Mouse (Mus musculus) limb, embryonic 12.5 days (tissue): Measurements from ENCODE around the gene Lrrc40. TPM values are rescaled to one million over a fixed set of nuclear protein-coding genes. Genes with fewer than 3 reads are reported as not detected.

ENCODE experiments used
- ATAC-seq: fragments of 200-750 bp; cut with Nextera tagmentation; 2 replicates; pipeline ENCODE4 v1.8.0; 2017; ENCODE audit warnings: low read depth, moderate TSS enrichment; ENCODE audit not compliant: insufficient number of reproducible peaks, insufficient read depth, low FRiP score, low TSS enrichment
- H3K27ac ChIP-seq: fragments of 300-500 bp; sonication (generic); 2 replicates; pipeline ENCODE4 v1.5.1; 2016; ENCODE audit warnings: mild to moderate bottlenecking, moderate library complexity
- H3K27me3 ChIP-seq: fragments of 300-500 bp; sonication (generic); 2 replicates; pipeline ENCODE4 v1.6.1; 2016; ENCODE audit warnings: mild to moderate bottlenecking, moderate library complexity
- H3K36me3 ChIP-seq: fragments of 300-500 bp; sonication (generic); 2 replicates; pipeline ENCODE4 v1.6.1; 2016; ENCODE audit warnings: mild to moderate bottlenecking, moderate library complexity
- H3K4me1 ChIP-seq: fragments of 300-500 bp; sonication (generic); replicated peaks from 2 replicates; pipeline ENCODE4 v1.6.1; 2016
- H3K4me2 ChIP-seq: fragments of 300-500 bp; sonication (generic); 2 replicates; pipeline ENCODE4 v1.6.1; 2016; ENCODE audit warnings: mild to moderate bottlenecking, moderate library complexity
- H3K4me3 ChIP-seq: fragments of 300-500 bp; sonication (generic); replicated peaks from 2 replicates; pipeline ENCODE4 v1.5.1; 2016; ENCODE audit warnings: mild to moderate bottlenecking
- H3K9ac ChIP-seq: fragments of 300-500 bp; sonication (generic); replicated peaks from 2 replicates; pipeline ENCODE4 v1.6.1; 2016; ENCODE audit warnings: mild to moderate bottlenecking, moderate library complexity
- H3K9me3 ChIP-seq: fragments of 300-500 bp; sonication (generic); 2 replicates; pipeline ENCODE4 v1.6.1; 2016; ENCODE audit warnings: mild to moderate bottlenecking, moderate library complexity
- WGBS: fragments of 180-500 bp; shearing (Covaris S2); methylation state at CpG from one replicate; pipeline ENCODE4 v1.1.7; 2016; 5-methylcytosine and 5-hydroxymethylcytosine counted together
- polyA plus RNA-seq: library from polyadenylated mRNA; unstranded; fragments of >200 nt; fragmentation: Nextera tagmentation; extraction: Ambion mirVana; gene quantifications from 2 replicates; pipeline ENCODE4 v1.2.1, GENCODE M21; 2016

Lrrc40 gene
- 67.7 and 76.1 TPM in 2 replicates for polyA plus RNA-seq

- H3K4me1 ChIP-seq = peaks cover 22% of the 10 kb centered on the region
- no peaks in the 10 kb centered on the region for H3K27me3 ChIP-seq
- peak within 1 kb of the TSS; percentile 71 for H3K4me2 ChIP-seq
- WGBS = under 1% methylated on average over 55 of the region's 55 CpGs
- no peaks in the 10 kb centered on the region for H3K9me3 ChIP-seq
- peak within 1 kb of the TSS; percentile 75 for H3K9ac ChIP-seq
- peak within 1 kb of the TSS; percentile 89 for H3K27ac ChIP-seq
- no peaks in the 10 kb centered on the region for H3K36me3 ChIP-seq
- peak within 1 kb of the TSS; percentile 61 for H3K4me3 ChIP-seq
- peak; percentile 94 for ATAC-seq
These were observed at the start of gene Lrrc40, which contains the start of gene Srsf11 for GRCm38 (mm10) chr3:158036329-158036988. Gene Lrrc40 (plus strand): TSS chr3:158036662. Gene Srsf11 (minus strand): TSS chr3:158036639.

- H3K9ac ChIP-seq = no peak overlapping the region
- H3K27ac ChIP-seq = no peak overlapping the region
- no peaks in the 10 kb centered on the region for H3K27me3 ChIP-seq
- no peak overlapping the region for H3K4me3 ChIP-seq
- no peak overlapping the region for H3K4me2 ChIP-seq
- ATAC-seq = no peak
- H3K4me1 ChIP-seq = no peaks in the 10 kb centered on the region
- no peaks in the 10 kb centered on the region for H3K9me3 ChIP-seq
- peaks cover 48% of the 10 kb centered on the region for H3K36me3 ChIP-seq
These were observed 43.1 kb upstream of the Lrrc40 start for GRCm38 (mm10) chr3:157993322-157993721.

GRCm38 (mm10) chr3:157995726-157996125 lies 40.7 kb upstream of the Lrrc40 start:
- H3K36me3 ChIP-seq = peaks cover 39% of the 10 kb centered on the region
- H3K27ac ChIP-seq = no peak overlapping the region
- no peak overlapping the region for H3K9ac ChIP-seq
- H3K4me2 ChIP-seq = no peak overlapping the region
- H3K4me3 ChIP-seq = no peak overlapping the region
- ATAC-seq = no peak
- H3K27me3 ChIP-seq = no peaks in the 10 kb centered on the region
- H3K9me3 ChIP-seq = no peaks in the 10 kb centered on the region
- 85% methylated on average over 2 of the region's 2 CpGs for WGBS
- H3K4me1 ChIP-seq = no peaks in the 10 kb centered on the region

- no peak overlapping the region for H3K9ac ChIP-seq
- peaks cover 54% of the 10 kb centered on the region for H3K36me3 ChIP-seq
These were observed 37.6 kb upstream of the Lrrc40 start for GRCm38 (mm10) chr3:157998742-157999369.

GRCm38 (mm10) chr3:158008647-158009046 lies 27.8 kb upstream of the Lrrc40 start:
- H3K9ac ChIP-seq = no peak overlapping the region

More at GRCm38 (mm10) chr3:157998742-157999369, 37.6 kb upstream of the Lrrc40 start:
- H3K4me3 ChIP-seq = no peak overlapping the region
- H3K4me2 ChIP-seq = no peak overlapping the region
- WGBS = 50% methylated on average over 1 of the region's 1 CpGs
- no peak for ATAC-seq
- H3K27me3 ChIP-seq = no peaks in the 10 kb centered on the region
- H3K27ac ChIP-seq = no peak overlapping the region
- no peaks in the 10 kb centered on the region for H3K4me1 ChIP-seq
- H3K9me3 ChIP-seq = no peaks in the 10 kb centered on the region

GRCm38 (mm10) chr3:158009762-158010320 lies 26.6 kb upstream of the Lrrc40 start:
- Histone ChIP-seq H3K4me2 (no peak overlapping the region), H3K36me3 (peaks cover 59% of the 10 kb centered on the region), H3K9ac (no peak overlapping the region), H3K27me3 (no peaks in the 10 kb centered on the region), H3K9me3 (no peaks in the 10 kb centered on the region), H3K4me3 (no peak overlapping the region), H3K4me1 (no peaks in the 10 kb centered on the region), H3K27ac (no peak overlapping the region)
- WGBS = 30% methylated on average over 1 of the region's 1 CpGs
- ATAC-seq = peak; percentile 32; the same call in 1 of the 2 replicates

More at GRCm38 (mm10) chr3:158008647-158009046, 27.8 kb upstream of the Lrrc40 start:
- Histone ChIP-seq H3K36me3 (peaks cover 57% of the 10 kb centered on the region), H3K27ac (no peak overlapping the region), H3K4me2 (no peak overlapping the region), H3K27me3 (no peaks in the 10 kb centered on the region), H3K4me3 (no peak overlapping the region), H3K9me3 (no peaks in the 10 kb centered on the region), H3K4me1 (no peaks in the 10 kb centered on the region)
- ATAC-seq = no peak
- 76% methylated on average over 1 of the region's 1 CpGs for WGBS

GRCm38 (mm10) chr3:158031371-158031925 lies 5.0 kb upstream of the Lrrc40 start:
- WGBS = under 1% methylated on average over 61 of the region's 61 CpGs
- Histone ChIP-seq H3K4me2 (peak overlapping the region; percentile 73), H3K36me3 (peaks cover 9% of the 10 kb centered on the region), H3K9ac (peak overlapping the region; percentile 97), H3K4me3 (peak overlapping the region; percentile 92), H3K27me3 (no peaks in the 10 kb centered on the region), H3K27ac (peak overlapping the region; percentile 98), H3K9me3 (no peaks in the 10 kb centered on the region), H3K4me1 (peaks cover 17% of the 10 kb centered on the region)
- ATAC-seq = peak; percentile 90

GRCm38 (mm10) chr3:158032106-158032505 lies 4.4 kb upstream of the Lrrc40 start:
- H3K4me1 ChIP-seq = peaks cover 17% of the 10 kb centered on the region
- no peaks in the 10 kb centered on the region for H3K27me3 ChIP-seq
- 7% methylated on average over 4 of the region's 4 CpGs for WGBS
- H3K9ac ChIP-seq = peak overlapping the region; percentile 97
- H3K9me3 ChIP-seq = no peaks in the 10 kb centered on the region
- H3K4me3 ChIP-seq = peak overlapping the region; percentile 92
- peak overlapping the region; percentile 98 for H3K27ac ChIP-seq
- peaks cover 2% of the 10 kb centered on the region; the same call in 1 of the 2 replicates for H3K36me3 ChIP-seq
- ATAC-seq = no peak
- peak overlapping the region; percentile 73 for H3K4me2 ChIP-seq

- H3K9me3 ChIP-seq = no peaks in the 10 kb centered on the region
- H3K36me3 ChIP-seq = no peaks in the 10 kb centered on the region
- ATAC-seq = no peak
- H3K4me2 ChIP-seq = peak overlapping the region; percentile 71
- peak overlapping the region; percentile 89 for H3K27ac ChIP-seq
- 2% methylated on average over 11 of the region's 11 CpGs for WGBS
- peak overlapping the region; percentile 61 for H3K4me3 ChIP-seq
- H3K4me1 ChIP-seq = peaks cover 22% of the 10 kb centered on the region
- H3K27me3 ChIP-seq = no peaks in the 10 kb centered on the region
- peak overlapping the region; percentile 75 for H3K9ac ChIP-seq
These were observed 596 bp upstream of the Lrrc40 start for GRCm38 (mm10) chr3:158035866-158036265.

- Histone ChIP-seq H3K9me3 (no peaks in the 10 kb centered on the region), H3K27ac (no peak overlapping the region), H3K4me2 (no peak overlapping the region), H3K27me3 (no peaks in the 10 kb centered on the region), H3K4me3 (no peak overlapping the region), H3K4me1 (peaks cover 14% of the 10 kb centered on the region), H3K9ac (no peak overlapping the region), H3K36me3 (no peaks in the 10 kb centered on the region)
- WGBS = 100% methylated on average over 2 of the region's 3 CpGs
- no peak for ATAC-seq
These were observed 1.6 kb downstream of the Lrrc40 start for GRCm38 (mm10) chr3:158038106-158038505.

GRCm38 (mm10) chr3:158040755-158041154 lies 4.3 kb downstream of the Lrrc40 start:
- Histone ChIP-seq H3K4me1 (peaks cover 5% of the 10 kb centered on the region), H3K27me3 (no peaks in the 10 kb centered on the region), H3K9ac (no peak overlapping the region), H3K4me3 (no peak overlapping the region), H3K27ac (no peak overlapping the region), H3K9me3 (no peaks in the 10 kb centered on the region), H3K36me3 (peaks cover 3% of the 10 kb centered on the region; the same call in 1 of the 2 replicates), H3K4me2 (no peak overlapping the region)
- WGBS = 93% methylated on average over 2 of the region's 2 CpGs
- ATAC-seq = no peak
